Mouse (Mus musculus) CH12.LX (cell line): ENCODE measurements around the gene Galnt17. TPM values are rescaled to one million over a fixed set of nuclear protein-coding genes. Genes with fewer than 3 reads are reported as not detected.

Source experiments
- DNase-seq: peaks from one replicate; pipeline ENCODE4 v3.0.0-alpha.2; 2013; ENCODE audit errors: extremely low read depth
- H3K27ac ChIP-seq: 2 replicates; pipeline ENCODE4 v1.5.1; 2012; ENCODE audit warnings: low read depth, mild to moderate bottlenecking, control low read depth, moderate library complexity; ENCODE audit not compliant: insufficient read depth
- H3K27me3 ChIP-seq: replicated peaks from 2 replicates; pipeline ENCODE3; 2012; ENCODE audit warnings: inconsistent platforms
- H3K36me3 ChIP-seq, 2 experiments: replicated peaks in 1 of 2; 2 replicates each; pipeline versions ENCODE3 to v1.6.1; 2012; ENCODE audit warnings: inconsistent platforms in 1 of 2, low read length in 1 of 2, mild to moderate bottlenecking in 1 of 2, mixed read lengths in 1 of 2, moderate library complexity in 1 of 2; ENCODE audit not compliant: control insufficient read depth in 1 of 2, insufficient read depth in 1 of 2
- H3K4me1 ChIP-seq, 2 experiments: 2 replicates each; pipeline ENCODE4 v1.6.1; 2012; ENCODE audit warnings: inconsistent platforms in 1 of 2, moderate library complexity in 1 of 2; ENCODE audit not compliant: insufficient read depth in 2 of 2, control insufficient read depth in 1 of 2
- H3K4me2 ChIP-seq: 2 replicates; pipeline ENCODE4 v1.6.1; 2012; ENCODE audit warnings: low read depth, mild to moderate bottlenecking, control low read depth; ENCODE audit not compliant: poor library complexity, insufficient read depth, severe bottlenecking
- H3K4me3 ChIP-seq, 3 experiments: fragments of 150-350 bp in 1 of 3; sonication (generic) in 1 of 3; replicated peaks in 1 of 3; 2 replicates each; pipeline versions ENCODE3 to v1.5.1; 2011 to 2012; ENCODE audit warnings: low read depth in 2 of 3, low read length in 2 of 3, mild to moderate bottlenecking in 2 of 3, moderate library complexity in 2 of 3, control low read depth in 1 of 3, improper control_type of control experiment in 1 of 3, inconsistent platforms in 1 of 3, mixed read lengths in 1 of 3; ENCODE audit not compliant: poor library complexity in 1 of 3
- H3K79me2 ChIP-seq: replicated peaks from 2 replicates; pipeline ENCODE4 v1.6.1; 2012; ENCODE audit warnings: mild to moderate bottlenecking, moderate library complexity; ENCODE audit not compliant: control insufficient read depth, poor library complexity, insufficient read depth, severe bottlenecking; ENCODE audit errors: extremely low read depth
- H3K9ac ChIP-seq: 2 replicates; pipeline ENCODE4 v1.6.1; 2012; ENCODE audit warnings: low read depth, mild to moderate bottlenecking, control low read depth, moderate library complexity; ENCODE audit not compliant: insufficient read depth
- H3K9me3 ChIP-seq: replicated peaks from 2 replicates; pipeline ENCODE3; 2012; ENCODE audit warnings: low read length, inconsistent platforms, mixed read lengths
- CTCF ChIP-seq, 2 experiments: IDR thresholded peaks in 1 of 2; conservative IDR thresholded peaks in 1 of 2; 2 replicates each; pipeline ENCODE4 v1.5.1; 2011 to 2012; ENCODE audit warnings: low read depth in 2 of 2, low read length in 2 of 2, improper control_type of control experiment in 1 of 2, inconsistent platforms in 1 of 2, mild to moderate bottlenecking in 1 of 2, moderate library complexity in 1 of 2
- E2F4 ChIP-seq: IDR thresholded peaks from 2 replicates; pipeline ENCODE4 v1.6.1; 2011; ENCODE audit warnings: low read depth, low read length, improper control_type of control experiment; ENCODE audit not compliant: insufficient replicate concordance
- ELF1 ChIP-seq: IDR thresholded peaks from 2 replicates; pipeline ENCODE4 v1.6.1; 2014; ENCODE audit warnings: low read depth, mild to moderate bottlenecking, inconsistent platforms, low read length, improper control_type of control experiment
- EP300 ChIP-seq: IDR thresholded peaks from 2 replicates; pipeline ENCODE4 v1.6.1; 2011; ENCODE audit warnings: low read length, improper control_type of control experiment
- ETS1 ChIP-seq: conservative IDR thresholded peaks from 2 replicates; pipeline ENCODE4 v1.6.1; 2012; ENCODE audit warnings: low read depth, mild to moderate bottlenecking, inconsistent platforms, low read length, improper control_type of control experiment, moderate library complexity
- GABPA ChIP-seq: IDR thresholded peaks from 2 replicates; pipeline ENCODE4 v1.6.1; 2012; ENCODE audit warnings: low read depth, low read length, improper control_type of control experiment, inconsistent platforms; ENCODE audit not compliant: insufficient replicate concordance
- HCFC1 ChIP-seq: IDR thresholded peaks from 2 replicates; pipeline ENCODE4 v1.6.1; 2012; ENCODE audit warnings: low read depth, mild to moderate bottlenecking, inconsistent platforms, low read length, improper control_type of control experiment
- MAX ChIP-seq: IDR thresholded peaks from 2 replicates; pipeline ENCODE4 v1.6.1; 2011; ENCODE audit warnings: low read length, improper control_type of control experiment
- MAZ ChIP-seq: IDR thresholded peaks from 2 replicates; pipeline ENCODE4 v1.6.1; 2012; ENCODE audit warnings: low read depth, mild to moderate bottlenecking, inconsistent platforms, low read length, improper control_type of control experiment, moderate library complexity
- MXI1 ChIP-seq: IDR thresholded peaks from 2 replicates; pipeline ENCODE4 v1.6.1; 2011; ENCODE audit warnings: mild to moderate bottlenecking, low read depth, low read length, improper control_type of control experiment
- PAX5 ChIP-seq: IDR thresholded peaks from 2 replicates; pipeline ENCODE4 v1.6.1; 2012; ENCODE audit warnings: low read length, inconsistent platforms, mixed read lengths
- POLR2A ChIP-seq: IDR thresholded peaks from 2 replicates; pipeline ENCODE4 v1.6.1; 2011; ENCODE audit warnings: low read depth, mild to moderate bottlenecking, improper control_type of control experiment, low read length
- RAD21 ChIP-seq: IDR thresholded peaks from 2 replicates; pipeline ENCODE4 v1.6.1; 2011; ENCODE audit warnings: low read depth, mild to moderate bottlenecking, low read length, improper control_type of control experiment, moderate library complexity
- RCOR1 ChIP-seq: conservative IDR thresholded peaks from 2 replicates; pipeline ENCODE4 v1.6.1; 2012; ENCODE audit warnings: low read depth, mild to moderate bottlenecking, inconsistent platforms, low read length, improper control_type of control experiment
- SIN3A ChIP-seq: IDR thresholded peaks from 2 replicates; pipeline ENCODE4 v1.6.1; 2012; ENCODE audit warnings: low read length, improper control_type of control experiment, inconsistent platforms
- TCF12 ChIP-seq: IDR thresholded peaks from 2 replicates; pipeline ENCODE4 v1.6.1; 2014; ENCODE audit warnings: low read depth, mild to moderate bottlenecking, inconsistent platforms, low read length, improper control_type of control experiment
- ZMIZ1 ChIP-seq: IDR thresholded peaks from 2 replicates; pipeline ENCODE4 v1.6.1; 2012; ENCODE audit warnings: low read depth, mild to moderate bottlenecking, inconsistent platforms, low read length, improper control_type of control experiment
- dilution Hi-C: fragments of 300-500 bp; cut with MboI; formaldehyde crosslinking; loops from 2 replicates; pipeline ENCODE4 v1.14.3; 2020; ENCODE audit warnings: low sequenced_read_pairs; ENCODE audit not compliant: extremely low pct_unique_long_range_greater_than_20kb, extremely low pct_ligation_motif_present
- in situ Hi-C: fragments of 300-500 bp; cut with MboI; formaldehyde crosslinking; loops from 3 replicates; pipeline ENCODE4 v1.14.3; 2019; ENCODE audit warnings: low sequenced_read_pairs, low pct_ligation_motif_present, low pct_unique_long_range_greater_than_20kb, mixed read lengths
- polyA plus RNA-seq: library from polyadenylated mRNA; unstranded; fragments of >175 nt; gene quantifications from 2 replicates; pipeline ENCODE4 v1.2.1, GENCODE M21; 2012; ENCODE audit warnings: low read depth; ENCODE audit not compliant: insufficient read length
- total RNA-seq, 2 experiments: library from RNA; depleted of rRNA; stranded (reverse); fragments of 300-350 nt in 1 of 2; fragments of >200 nt in 1 of 2; gene quantifications; 2 replicates each; pipeline ENCODE4 v1.2.3; 2012 to 2014

Galnt17 gene
- total and polyA plus RNA-seq, 3 experiments: 0.09 TPM; not detected in 2

DNA sequence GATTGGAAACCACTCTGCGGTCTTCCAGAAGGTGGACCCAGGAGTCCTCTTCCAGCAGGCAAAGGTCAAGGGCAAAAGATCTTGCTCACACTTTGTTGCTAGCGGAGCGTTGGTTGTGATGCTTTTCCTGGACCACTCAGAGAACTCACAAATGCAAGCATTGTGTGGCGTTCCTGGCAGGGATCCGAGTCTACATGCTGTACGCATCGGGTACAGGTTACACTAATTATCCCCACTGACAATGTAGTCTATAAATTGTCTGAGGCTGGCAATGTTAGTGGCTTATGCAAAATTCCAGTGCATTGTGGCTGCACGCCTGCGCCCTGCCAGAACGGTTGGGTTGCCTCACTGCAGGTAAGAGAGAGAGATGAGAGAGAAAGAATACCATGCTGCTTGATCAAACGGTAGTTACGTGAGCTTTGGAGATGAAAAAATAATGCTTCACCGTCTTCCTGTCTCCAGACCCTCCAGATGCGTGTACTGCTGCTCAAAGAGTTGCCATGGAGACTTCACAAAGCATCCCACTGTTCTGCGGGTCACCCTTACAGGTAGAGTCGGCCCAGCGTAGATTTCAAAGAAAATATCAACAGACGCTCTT lies 285.8 kb downstream of the Galnt17 start:
- no peak overlapping the region for H3K27ac ChIP-seq
- TF ChIP-seq MAZ (no peak), MXI1 (no peak), POLR2A (no peak)
- TF ChIP-seq, all 38 proteins: peak for 0
- Histone ChIP-seq H3K79me2 (no peaks in the 10 kb centered on the region), H3K9ac (no peak overlapping the region), H3K4me1 (no peaks in the 10 kb centered on the region), H3K4me3 (no peak overlapping the region), H3K27me3 (no peaks in the 10 kb centered on the region), H3K9me3 (peaks cover 52% of the 10 kb centered on the region), H3K36me3 (no peaks in the 10 kb centered on the region), H3K4me2 (no peak overlapping the region)
- in situ Hi-C loops: no loop called here
- dilution Hi-C loops: no loop called here
- no peak for DNase-seq

DNA sequence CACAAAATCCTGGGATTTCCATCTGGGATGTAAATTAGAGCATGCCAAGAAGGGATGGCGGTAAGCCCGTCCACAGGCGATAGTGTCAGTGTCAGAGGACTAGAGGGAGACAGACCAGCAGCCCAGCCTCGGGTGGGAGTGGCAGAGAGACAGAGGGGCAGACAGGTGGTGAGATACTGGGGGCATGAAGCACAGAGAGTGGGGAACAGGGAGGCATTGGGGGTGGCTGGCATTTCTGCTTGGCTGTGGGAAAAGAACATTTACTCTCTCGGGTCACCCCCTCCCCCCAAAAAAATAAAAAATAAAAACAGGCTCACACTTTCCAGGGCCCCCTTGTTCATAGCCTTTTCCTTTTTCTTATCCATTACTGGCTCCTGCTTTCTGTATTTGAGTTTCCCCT lies 287.4 kb downstream of the Galnt17 start:
- H3K27ac ChIP-seq: no peak overlapping the region
- H3K4me2 ChIP-seq: no peak overlapping the region
- no peaks in the 10 kb centered on the region for H3K27me3 ChIP-seq
- H3K4me3 ChIP-seq: no peak overlapping the region
- TF ChIP-seq EP300: no peak
- TF ChIP-seq ELF1: no peak
- TF ChIP-seq E2F4: no peak
- no peak for TF ChIP-seq RAD21
- no peak for TF ChIP-seq RCOR1
- TF ChIP-seq GABPA: no peak
- no peak for TF ChIP-seq POLR2A
- TF ChIP-seq HCFC1: no peak
- no peak for TF ChIP-seq MAX
- no peak for TF ChIP-seq TCF12
- TF ChIP-seq PAX5: no peak
- no peak for TF ChIP-seq ETS1
- no peak for TF ChIP-seq CTCF (conservative IDR thresholded peaks at IDR 0.05 in 1 of 2, IDR thresholded peaks at IDR 0.05 in 1 of 2; ENCODE audit: low read depth in 2 of 2, low read length in 2 of 2)
- TF ChIP-seq ZMIZ1: no peak
- no peak for TF ChIP-seq SIN3A
- no peak for DNase-seq
- no peak overlapping the region for H3K9ac ChIP-seq
- dilution Hi-C loops (no loop called here), in situ Hi-C loops (no loop called here)
- H3K9me3 ChIP-seq: peaks cover 58% of the 10 kb centered on the region
- no peaks in the 10 kb centered on the region for H3K36me3 ChIP-seq
- H3K4me1 ChIP-seq: no peaks in the 10 kb centered on the region
- H3K79me2 ChIP-seq: no peaks in the 10 kb centered on the region
